Mouse (Mus musculus) cortical plate, adult 2 months (tissue): Measurements from ENCODE around the gene Aldh1l1. TPM values are rescaled to one million over a fixed set of nuclear protein-coding genes. Genes with fewer than 3 reads are reported as not detected.

ENCODE experiments used
- H3K27ac ChIP-seq: fragments of 200-500 bp; 2 replicates; pipeline ENCODE4 v1.5.1; 2012; ENCODE audit warnings: low read length, control low read depth, inconsistent platforms; ENCODE audit not compliant: insufficient read depth
- H3K4me1 ChIP-seq: fragments of 200-500 bp; 2 replicates; pipeline ENCODE4 v1.6.1; 2011; ENCODE audit warnings: low read length; ENCODE audit not compliant: control insufficient read depth, insufficient read depth
- H3K4me3 ChIP-seq: fragments of 200-500 bp; 2 replicates; pipeline ENCODE4 v1.5.1; 2011; ENCODE audit warnings: mild to moderate bottlenecking, low read length, control low read depth; ENCODE audit not compliant: insufficient read depth
- CTCF ChIP-seq: fragments of 200-500 bp; IDR thresholded peaks from 2 replicates; pipeline ENCODE4 v1.5.1; 2011; ENCODE audit warnings: mild to moderate bottlenecking, control low read depth, low read length; ENCODE audit not compliant: insufficient read depth; ENCODE audit errors: extremely low read depth
- POLR2A ChIP-seq: fragments of 200-500 bp; IDR thresholded peaks from 2 replicates; pipeline ENCODE4 v1.6.1; 2011; ENCODE audit warnings: mild to moderate bottlenecking, low read length, control low read depth; ENCODE audit not compliant: insufficient read depth; ENCODE audit errors: extremely low read depth
- polyA plus RNA-seq: library from polyadenylated mRNA; depleted of rRNA; stranded (reverse); fragments of >200 nt; gene quantifications from 2 replicates; pipeline ENCODE4 v1.2.3, GENCODE M21; 2012

Aldh1l1 gene
- polyA plus RNA-seq, 1 experiment: 83.1 TPM

DNA sequence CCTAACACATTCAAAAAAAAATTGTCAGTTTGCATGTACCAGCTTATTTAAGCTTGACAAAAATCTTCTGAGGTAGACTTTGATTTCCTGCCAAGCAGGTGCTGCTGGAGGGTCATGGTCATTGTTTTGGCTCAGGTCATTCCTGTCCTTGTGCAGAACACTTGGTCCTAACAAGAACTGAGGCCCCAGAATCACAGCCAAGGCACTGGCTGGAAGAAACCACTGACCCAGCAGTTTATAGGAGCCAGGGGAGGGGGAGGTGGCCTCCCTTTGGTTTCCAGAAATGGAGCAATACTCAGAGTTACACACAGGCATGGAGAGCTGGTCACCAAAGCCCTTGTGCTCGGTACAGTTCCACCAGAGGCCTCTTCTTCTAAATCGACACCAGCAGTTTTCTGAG, 96.1 kb downstream of the Aldh1l1 start:
- TF ChIP-seq POLR2A: no peak
- no peak for TF ChIP-seq CTCF
- H3K4me1 ChIP-seq: no peaks in the 10 kb centered on the region
- no peak overlapping the region for H3K27ac ChIP-seq
- H3K4me3 ChIP-seq: no peak overlapping the region

DNA sequence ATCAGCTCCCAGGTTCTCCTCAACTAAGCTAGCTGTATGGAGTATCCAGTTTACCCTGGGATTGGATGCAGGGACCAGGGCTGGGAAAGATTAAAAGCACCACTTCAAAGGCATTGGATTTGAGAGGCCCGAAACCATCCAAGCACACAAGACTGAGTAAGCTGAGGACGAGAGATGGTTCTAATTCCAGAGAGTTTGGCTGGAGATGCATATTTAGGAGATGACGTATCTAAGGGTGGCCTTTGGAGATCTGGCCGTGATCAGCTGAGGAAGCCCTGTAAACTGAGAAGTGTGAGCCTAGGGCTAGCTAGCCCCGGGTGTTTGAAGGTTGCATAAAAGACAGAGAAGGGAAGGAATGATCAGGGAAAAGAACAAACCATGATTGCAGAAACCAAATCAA, 101.9 kb downstream of the Aldh1l1 start:
- H3K4me3 ChIP-seq: no peak overlapping the region
- TF ChIP-seq POLR2A: no peak
- TF ChIP-seq CTCF: no peak
- H3K4me1 ChIP-seq: no peaks in the 10 kb centered on the region
- H3K27ac ChIP-seq: no peak overlapping the region

DNA sequence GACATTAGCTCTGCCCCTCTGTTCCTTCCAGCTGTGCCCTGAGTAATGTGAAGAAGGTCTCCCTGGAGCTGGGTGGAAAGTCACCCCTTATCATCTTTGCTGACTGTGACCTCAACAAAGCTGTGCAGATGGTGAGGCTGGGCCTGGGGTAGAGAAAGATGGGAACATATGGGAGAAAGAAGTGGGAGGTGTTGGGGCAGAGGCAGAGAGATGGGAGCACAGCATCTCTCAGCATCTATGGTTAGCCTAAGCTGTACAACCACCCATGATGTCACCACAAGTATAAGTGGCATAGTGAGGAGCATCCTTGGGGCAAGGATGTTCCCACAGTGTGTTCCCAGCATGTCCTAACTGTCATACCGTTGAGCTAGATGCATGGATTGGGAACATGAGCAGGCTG, 104.5 kb downstream of the Aldh1l1 start:
- TF ChIP-seq POLR2A (no peak), CTCF (no peak)
- Histone ChIP-seq H3K4me3 (no peak overlapping the region), H3K27ac (no peak overlapping the region), H3K4me1 (no peaks in the 10 kb centered on the region)

DNA sequence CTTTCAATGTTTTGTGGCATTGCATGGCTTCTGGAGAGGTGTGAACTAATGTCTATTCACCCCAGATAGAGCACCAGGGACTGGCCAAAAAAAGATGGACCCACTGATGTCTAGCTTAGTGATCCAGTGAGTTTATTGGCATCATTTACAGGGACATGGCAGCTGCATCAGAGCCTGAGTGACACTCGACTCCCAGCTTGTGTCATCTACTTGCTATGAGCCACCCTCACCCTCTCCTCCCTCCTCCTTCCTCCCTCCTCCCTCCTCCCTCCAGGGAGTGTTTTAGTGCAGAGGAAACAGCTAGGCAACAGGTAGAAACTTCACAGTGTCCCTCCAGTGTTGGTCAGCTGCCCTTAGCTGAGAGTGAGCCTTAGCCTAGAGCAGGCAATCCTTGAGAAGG, 108.7 kb downstream of the Aldh1l1 start:
- TF ChIP-seq POLR2A (no peak), CTCF (no peak)
- Histone ChIP-seq H3K27ac (no peak overlapping the region), H3K4me3 (no peak overlapping the region), H3K4me1 (no peaks in the 10 kb centered on the region)

DNA sequence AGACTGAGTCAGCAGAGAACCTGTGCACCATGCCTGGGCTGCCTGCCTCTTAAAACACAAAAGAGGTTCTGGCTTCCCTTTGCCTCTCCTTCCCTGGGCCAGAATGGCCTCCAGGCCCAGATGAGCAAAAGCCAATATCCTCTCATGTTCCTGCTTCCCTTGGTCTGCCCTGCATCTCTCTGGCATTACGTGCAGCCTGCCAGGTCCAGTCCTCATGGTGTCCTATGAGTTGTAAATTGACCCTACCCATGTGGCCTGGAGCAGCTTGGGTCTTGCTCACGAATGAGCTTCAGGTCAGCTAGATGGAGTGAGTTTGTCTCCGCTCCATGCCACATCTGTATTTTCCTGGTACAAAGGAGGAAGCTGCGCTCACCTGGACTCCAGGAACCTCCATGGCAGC, 110.8 kb downstream of the Aldh1l1 start:
- no peak overlapping the region for H3K4me3 ChIP-seq
- H3K27ac ChIP-seq: no peak overlapping the region
- no peaks in the 10 kb centered on the region for H3K4me1 ChIP-seq
- no peak for TF ChIP-seq POLR2A
- TF ChIP-seq CTCF: no peak

DNA sequence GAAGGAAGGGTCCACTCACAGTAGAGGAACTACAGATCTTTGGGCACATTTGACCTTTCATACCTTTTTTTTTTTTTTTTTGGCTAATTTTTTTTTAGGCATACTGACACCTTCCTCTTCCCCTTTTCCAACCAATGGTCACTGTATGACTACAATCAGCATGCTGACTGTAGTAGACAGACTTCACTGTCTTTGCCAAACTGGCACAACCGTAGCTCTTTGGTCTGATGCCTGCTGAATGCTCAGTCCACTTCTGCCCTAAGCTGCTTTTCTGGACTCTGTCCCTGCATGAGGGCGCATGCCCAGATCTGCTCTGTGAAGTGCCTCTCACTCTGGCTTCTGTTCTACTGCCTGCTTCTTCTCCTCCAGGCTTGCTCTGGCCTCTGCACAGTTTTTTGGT, 111.4 kb downstream of the Aldh1l1 start:
- TF ChIP-seq CTCF (no peak), POLR2A (no peak)
- no peak overlapping the region for H3K27ac ChIP-seq
- no peak overlapping the region for H3K4me3 ChIP-seq
- H3K4me1 ChIP-seq: no peaks in the 10 kb centered on the region

DNA sequence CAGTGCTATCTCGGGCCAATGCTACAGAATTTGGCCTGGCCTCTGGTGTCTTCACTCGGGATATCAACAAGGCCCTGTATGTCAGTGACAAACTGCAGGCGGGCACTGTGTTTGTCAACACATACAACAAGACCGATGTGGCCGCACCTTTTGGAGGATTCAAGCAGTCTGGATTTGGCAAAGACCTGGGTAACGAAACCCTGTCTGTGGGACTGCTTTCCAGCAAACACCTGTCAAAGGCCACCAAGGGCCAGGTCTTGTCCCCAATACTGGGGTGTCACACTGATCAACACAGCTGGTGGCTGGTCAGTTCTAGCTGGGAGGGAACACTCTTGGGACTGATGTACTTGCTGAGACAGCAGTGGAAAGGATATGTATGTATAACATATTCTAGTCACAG, 112.0 kb downstream of the Aldh1l1 start:
- TF ChIP-seq POLR2A: no peak
- no peak for TF ChIP-seq CTCF
- Histone ChIP-seq H3K4me1 (no peaks in the 10 kb centered on the region), H3K4me3 (no peak overlapping the region), H3K27ac (no peak overlapping the region)

DNA sequence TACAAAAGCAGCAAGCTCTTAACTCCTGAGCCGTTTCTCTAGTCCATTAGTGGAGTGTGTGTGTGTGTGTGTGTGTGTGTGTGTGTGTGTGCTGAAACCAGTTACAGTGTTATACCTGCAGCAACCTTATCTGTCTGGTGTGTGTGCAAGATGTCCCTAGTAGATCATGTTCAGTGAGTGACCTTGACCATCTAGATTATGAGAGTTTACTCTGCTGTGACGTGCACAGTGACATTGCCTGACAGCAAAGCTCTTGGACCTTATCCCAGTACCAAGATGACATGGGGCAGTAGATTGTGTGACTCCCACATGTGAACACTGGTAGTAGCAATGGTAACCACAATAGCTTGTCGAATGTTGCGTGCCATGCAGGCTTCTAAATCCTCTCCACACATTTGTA, 114.1 kb downstream of the Aldh1l1 start:
- Histone ChIP-seq H3K4me1 (no peaks in the 10 kb centered on the region), H3K27ac (no peak overlapping the region), H3K4me3 (no peak overlapping the region)
- TF ChIP-seq POLR2A (no peak), CTCF (no peak)

DNA sequence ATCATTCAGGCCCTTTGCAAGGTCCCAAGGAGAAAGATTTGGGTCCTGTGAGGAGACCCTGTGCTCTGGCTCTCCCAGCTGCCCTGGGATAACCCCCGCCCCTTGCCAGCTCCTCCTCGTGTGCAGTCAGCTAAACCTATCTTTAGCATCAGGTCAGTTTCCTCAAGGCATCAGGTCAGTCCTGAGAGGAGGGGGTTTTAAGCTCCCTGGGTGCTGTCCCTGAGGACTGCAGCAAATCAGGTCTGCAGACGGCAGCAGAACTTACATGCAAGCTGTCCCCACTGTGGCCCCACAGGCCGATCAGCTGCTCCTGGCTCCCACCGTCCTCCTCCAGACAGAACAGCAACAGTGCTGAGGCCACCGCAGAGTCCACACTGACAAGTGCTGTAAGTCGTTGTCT, 115.5 kb downstream of the Aldh1l1 start:
- TF ChIP-seq POLR2A: no peak
- no peak for TF ChIP-seq CTCF
- H3K4me3 ChIP-seq: no peak overlapping the region
- H3K27ac ChIP-seq: no peak overlapping the region
- no peaks in the 10 kb centered on the region for H3K4me1 ChIP-seq

DNA sequence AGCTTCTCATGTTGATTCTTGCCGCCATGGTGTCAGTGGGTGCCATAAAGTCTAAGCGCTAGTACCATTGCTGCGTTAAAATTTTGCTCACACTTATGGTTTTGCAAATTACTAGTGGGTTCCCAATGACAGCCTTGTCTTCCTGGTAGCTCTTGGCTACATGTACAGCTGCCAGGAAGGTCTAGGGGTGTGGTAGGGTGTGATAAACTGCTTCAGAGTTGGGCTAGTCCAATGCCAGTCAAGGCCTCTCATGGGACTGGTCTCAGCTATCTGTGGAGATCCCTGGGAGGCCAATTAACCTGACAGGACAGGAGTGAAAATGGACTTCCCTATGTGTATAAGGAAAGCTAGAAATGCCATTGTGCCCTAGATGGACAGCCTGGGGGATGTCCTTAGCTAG, 116.1 kb downstream of the Aldh1l1 start:
- H3K4me1 ChIP-seq: no peaks in the 10 kb centered on the region
- no peak overlapping the region for H3K4me3 ChIP-seq
- TF ChIP-seq CTCF (no peak), POLR2A (no peak)
- no peak overlapping the region for H3K27ac ChIP-seq

DNA sequence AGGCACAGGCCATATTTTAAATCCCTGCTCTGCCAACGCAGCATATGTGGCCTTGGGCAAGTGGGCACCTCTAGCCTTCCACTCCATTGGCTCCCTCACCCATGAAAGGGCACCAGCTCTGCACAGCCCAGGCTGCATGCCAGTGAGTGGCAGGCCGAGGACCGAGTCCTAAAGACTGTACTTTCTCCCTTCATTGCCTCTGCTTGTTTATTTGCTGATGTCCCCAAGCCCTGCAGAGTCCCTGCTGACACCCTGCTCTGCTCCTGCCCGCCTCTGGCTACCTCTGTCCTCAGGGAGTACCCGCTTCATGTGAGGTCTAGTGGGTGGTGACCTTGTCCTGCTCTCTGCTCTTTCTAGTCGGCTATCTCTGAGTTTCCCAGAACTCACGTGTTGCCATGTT, 116.9 kb downstream of the Aldh1l1 start:
- Histone ChIP-seq H3K4me1 (no peaks in the 10 kb centered on the region), H3K4me3 (no peak overlapping the region), H3K27ac (no peak overlapping the region)
- TF ChIP-seq CTCF (no peak), POLR2A (no peak)
